Comparison of ENCODE assay signal across 7 mouse cellular contexts in genomic region chr7:105568988-105569471, GRCm38 (mm10). TPM values are rescaled to one million over a fixed set of nuclear protein-coding genes. Genes with fewer than 3 reads are reported as not detected.
DNase-seq lines count a peak whose midpoint lies in the region; ATAC-seq lines count a peak whose summit lies in the region.

No protein-coding gene starts in this region.

- peak overlapping the region; percentile 33 for H3K4me3 ChIP-seq in hindbrain, embryonic 16.5 days (ENCODE audit: low read length)
- H3K4me3 ChIP-seq in midbrain, embryonic 16.5 days (ENCODE audit: low read depth, low read length), result peak overlapping the region; percentile 38

- H3K9ac ChIP-seq in hindbrain, embryonic 16.5 days (ENCODE audit: low read depth, low read length), result peak overlapping the region; percentile 57
- H3K9ac ChIP-seq in midbrain, embryonic 16.5 days (ENCODE audit: low read depth, low read length), result peak overlapping the region; percentile 66

- H3K4me1 ChIP-seq in hindbrain, embryonic 16.5 days (ENCODE audit: control insufficient read depth, insufficient read depth, low read depth, low read length), result peaks cover 50% of the 10 kb centered on the region
- H3K4me1 ChIP-seq in midbrain, embryonic 16.5 days (ENCODE audit: control insufficient read depth, insufficient read depth, low read length), result peaks cover 44% of the 10 kb centered on the region

- no peaks in the 10 kb centered on the region for H3K9me3 ChIP-seq in hindbrain, embryonic 16.5 days (ENCODE audit: control insufficient read depth, low read length)
- no peaks in the 10 kb centered on the region for H3K9me3 ChIP-seq in midbrain, embryonic 16.5 days (replicated peaks; ENCODE audit: control insufficient read depth, low read length, poor library complexity, severe bottlenecking)

- DNase-seq in cerebellum, adult 11-12 months, result peak; percentile 91
- peak; percentile 58 for DNase-seq in embryo, embryonic 9.5 days (ENCODE audit: extremely low spot score)
- DNase-seq in left cerebral cortex, adult 8-10 months (ENCODE audit: low spot score in 2 of 2), result peak; percentile 74 to 92
- DNase-seq in urinary bladder, postnatal 10 days (ENCODE audit: low spot score), result no peak
- DNase-seq in urinary bladder, adult 18-20 months (ENCODE audit: low spot score in 2 of 2), result no peak

- H3K27ac ChIP-seq in hindbrain, embryonic 16.5 days (ENCODE audit: low read depth, low read length), result peak overlapping the region; percentile 87
- H3K27ac ChIP-seq in midbrain, embryonic 16.5 days (ENCODE audit: low read length), result peak overlapping the region; percentile 93

- WGBS in hindbrain, embryonic 16.5 days, result under 1% methylated on average over 6 of the region's 6 CpGs
- under 1% methylated on average over 6 of the region's 6 CpGs for WGBS in midbrain, embryonic 16.5 days

- peak overlapping the region; percentile 58 for H3K4me2 ChIP-seq in hindbrain, embryonic 16.5 days (ENCODE audit: low read length)
- peak overlapping the region; percentile 78 for H3K4me2 ChIP-seq in midbrain, embryonic 16.5 days (ENCODE audit: low read length)

- H3K36me3 ChIP-seq in hindbrain, embryonic 16.5 days (ENCODE audit: control insufficient read depth, insufficient read depth, low read length), result peaks cover 44% of the 10 kb centered on the region
- H3K36me3 ChIP-seq in midbrain, embryonic 16.5 days (ENCODE audit: control insufficient read depth, insufficient read depth, low read length), result peaks cover 44% of the 10 kb centered on the region

- H3K27me3 ChIP-seq in hindbrain, embryonic 16.5 days (replicated peaks; ENCODE audit: control insufficient read depth, insufficient read depth, low read length), result no peaks in the 10 kb centered on the region
- no peaks in the 10 kb centered on the region for H3K27me3 ChIP-seq in midbrain, embryonic 16.5 days (ENCODE audit: control insufficient read depth, insufficient read depth, low read depth, low read length)

- ATAC-seq in hindbrain, embryonic 16.5 days, result peak; percentile 88
- ATAC-seq in midbrain, embryonic 16.5 days, result peak; percentile 95

RNA-seq across cellular contexts. Expression of gene Apbb1, which starts 12.4 kb away (rescaled TPM):
- 344 and 354 TPM in 2 replicates for polyA plus RNA-seq in hindbrain, embryonic 16.5 days (2015; fragmentation: Nextera tagmentation; extraction: Ambion mirVana)
- total RNA-seq in left cerebral cortex, adult 8-10 months (2022), result 100 to 1,000 TPM; 437 to 456 (median 444) TPM
- polyA plus RNA-seq in midbrain, embryonic 16.5 days (2015; fragmentation: Nextera tagmentation; extraction: Ambion mirVana), result 333 and 360 TPM in 2 replicates

RNA-seq across cellular contexts. Expression of gene Smpd1, which starts 14.9 kb away (rescaled TPM):
- 110 and 111 TPM in 2 replicates for polyA plus RNA-seq in hindbrain, embryonic 16.5 days (2015; fragmentation: Nextera tagmentation; extraction: Ambion mirVana)
- total RNA-seq in left cerebral cortex, adult 8-10 months (2022), result 100 to 1,000 TPM; 100 to 105 (median 101) TPM
- polyA plus RNA-seq in midbrain, embryonic 16.5 days (2015; fragmentation: Nextera tagmentation; extraction: Ambion mirVana), result 95.2 and 104 TPM in 2 replicates

RNA-seq across cellular contexts. Expression of gene Hpx, which starts 30.9 kb away (rescaled TPM):
- 0.18 and 0.20 TPM in 2 replicates for polyA plus RNA-seq in hindbrain, embryonic 16.5 days (2015; fragmentation: Nextera tagmentation; extraction: Ambion mirVana)
- under 1 TPM; 0.33 to 0.63 (median 0.44) TPM for total RNA-seq in left cerebral cortex, adult 8-10 months (2022)
- 0.16 and 0.32 TPM in 2 replicates for polyA plus RNA-seq in midbrain, embryonic 16.5 days (2015; fragmentation: Nextera tagmentation; extraction: Ambion mirVana)

Comparison
In these comparisons a context has a peak if more than half of its experiments do, and no peak if none do; other contexts are left out.
1. DNase-seq: peak in cerebellum, adult 11-12 months (single experiment), embryo, embryonic 9.5 days (single experiment) and left cerebral cortex, adult 8-10 months (2 of 2); none in urinary bladder, postnatal 10 days (single experiment) and urinary bladder, adult 18-20 months (0 of 2).